Mouse (Mus musculus) cerebellum, adult (tissue): ENCODE data around the gene Lrp1.

Experiments
- ATAC-seq: cut with Nextera tagmentation; 2 replicates; pipeline ENCODE4 v1.9.2; 2017; ENCODE audit warnings: mild to moderate bottlenecking, moderate library complexity, mixed read lengths; ENCODE audit not compliant: insufficient number of reproducible peaks, low FRiP score, low TSS enrichment

Gene Lrp1

DNA sequence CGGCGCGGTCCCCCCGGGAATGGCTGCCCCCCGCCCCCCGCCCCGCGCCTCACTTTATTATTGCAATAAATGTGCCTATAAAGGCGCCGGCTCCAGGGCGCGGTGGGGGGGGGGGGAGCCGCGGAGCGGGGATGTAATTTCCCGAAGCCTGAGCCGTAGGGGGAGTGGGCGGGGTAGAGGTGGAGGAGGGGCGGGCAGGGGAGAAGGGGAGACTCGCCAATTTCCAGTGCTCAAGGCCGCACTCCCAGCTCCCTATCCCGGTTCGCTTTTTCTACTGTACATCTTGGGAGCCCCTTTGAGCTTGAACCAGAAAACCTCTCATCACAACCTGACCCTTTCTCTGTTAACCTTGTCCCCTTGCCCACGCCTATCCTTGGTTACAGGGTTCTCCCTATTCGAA lies 90.0 kb downstream of the Lrp1 start:
- ATAC-seq, result no peak

DNA sequence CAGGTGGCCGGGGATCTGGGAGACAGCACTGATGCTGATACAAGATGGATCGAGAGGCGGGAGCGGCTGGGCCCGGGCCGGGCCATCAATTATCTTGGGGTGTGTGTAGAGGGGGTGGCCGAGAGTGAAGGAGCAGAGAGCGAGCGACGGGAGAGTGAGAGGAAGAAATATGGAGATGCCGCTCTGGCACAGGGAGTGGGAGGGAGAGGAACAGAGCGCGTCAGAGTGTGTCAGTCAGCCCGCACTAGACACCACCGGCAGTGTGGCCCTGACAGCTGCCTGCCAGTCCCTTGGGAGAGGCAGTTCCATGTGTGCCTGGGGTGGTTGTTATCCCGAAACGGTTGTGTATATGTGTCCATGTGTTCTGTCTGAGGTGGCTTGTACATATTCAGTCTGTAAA lies 93.5 kb downstream of the Lrp1 start:
- no peak for ATAC-seq

DNA sequence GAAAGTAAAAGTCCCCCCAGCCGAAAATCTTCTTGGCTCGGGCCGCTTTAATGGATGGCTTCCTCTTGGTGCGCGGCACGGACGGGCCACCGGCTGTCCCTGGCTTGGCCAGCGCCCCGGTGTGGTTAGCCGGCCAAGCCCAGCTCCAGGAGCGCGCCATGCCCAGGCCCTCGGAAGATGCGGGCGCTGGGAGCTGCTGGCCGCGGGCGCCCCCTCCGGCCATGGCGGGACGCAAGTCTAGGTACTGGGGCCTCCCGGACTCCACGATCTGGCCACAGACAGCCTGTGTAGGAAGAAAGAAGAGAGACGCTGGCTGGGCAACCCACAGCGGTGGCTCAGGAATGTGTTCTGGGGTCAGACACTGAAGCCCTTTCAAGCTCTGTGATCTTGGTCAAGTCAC lies 94.3 kb downstream of the Lrp1 start:
- peak; percentile 37; the same call in 1 of the 2 replicates for ATAC-seq

DNA sequence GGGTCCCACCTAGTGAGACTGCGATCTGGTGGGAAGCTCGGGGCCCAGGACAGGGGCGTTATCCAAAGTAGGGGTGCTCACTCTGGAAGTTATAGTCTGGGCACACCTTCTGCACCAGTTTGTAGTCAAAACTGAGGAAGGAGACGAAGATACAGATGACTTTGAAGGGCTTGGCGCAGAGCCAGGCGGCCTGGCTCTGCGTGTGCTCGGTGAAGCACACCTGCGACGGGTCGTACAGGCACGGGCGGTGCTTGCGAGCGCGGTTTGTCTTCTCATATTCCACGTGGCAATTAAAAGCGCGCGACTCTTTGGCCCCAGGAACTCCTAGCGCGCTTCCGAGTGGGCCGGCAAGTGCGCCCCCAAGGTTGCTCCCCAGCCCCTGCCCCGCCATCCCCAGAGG lies 94.9 kb downstream of the Lrp1 start:
- ATAC-seq, result no peak

DNA sequence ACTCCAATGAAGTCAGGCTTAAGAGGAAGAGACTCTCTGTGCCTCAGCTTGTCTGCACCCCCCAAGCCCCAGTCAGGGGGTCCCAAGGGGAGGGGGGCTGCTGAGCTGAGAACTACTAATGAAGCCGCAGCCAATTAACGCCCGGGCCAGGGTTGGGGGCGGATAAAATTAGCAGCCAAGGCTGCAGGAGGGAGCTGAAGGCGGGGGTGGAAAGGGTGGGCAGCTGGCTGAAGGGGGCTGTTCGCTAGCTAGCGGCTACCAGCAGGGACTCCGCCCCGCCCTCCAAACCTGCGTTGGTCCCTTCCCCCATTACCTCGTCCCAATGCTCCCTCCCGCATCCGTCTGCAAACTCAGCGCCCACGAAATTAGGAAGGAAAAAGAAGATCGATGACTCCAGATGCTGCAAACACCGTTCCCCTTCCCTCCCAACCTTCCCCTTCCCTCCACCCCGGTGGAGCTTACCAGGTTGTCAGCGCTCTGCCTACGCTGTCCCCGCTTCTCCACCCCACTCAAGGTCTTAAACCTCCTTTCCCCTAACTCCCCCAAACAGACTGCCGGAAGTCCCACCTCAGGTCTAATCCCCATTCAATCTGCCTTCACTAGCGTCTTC lies 96.2 kb downstream of the Lrp1 start:
- ATAC-seq, result no peak

DNA sequence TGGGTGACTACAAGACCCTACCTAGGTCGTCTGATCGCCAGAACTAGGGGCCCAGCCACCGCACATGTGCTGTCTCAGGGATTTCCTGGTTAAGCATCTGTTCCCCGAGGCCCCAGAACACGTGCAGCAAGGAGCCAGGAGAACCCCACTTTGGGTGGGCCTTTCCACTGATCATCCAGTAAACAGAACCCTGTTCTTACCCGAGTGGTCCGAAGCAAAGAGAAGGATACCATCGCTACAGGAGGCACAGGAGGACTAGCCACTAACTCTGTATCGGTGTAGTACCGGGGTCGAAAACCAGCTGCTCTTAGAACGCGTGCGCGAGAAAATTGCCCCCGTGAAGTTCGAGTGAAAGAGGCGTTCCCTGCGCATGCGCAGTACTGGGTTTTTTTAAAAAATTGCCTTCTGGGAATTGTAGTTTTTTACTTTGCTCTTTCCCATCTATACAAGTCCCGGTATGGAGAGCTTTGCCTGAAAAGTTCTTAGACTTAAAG lies 98.8 kb downstream of the Lrp1 start, which contains the start of gene Shmt2:
Shmt2 (minus strand) TSS at position 357 of the 494 bp plus-strand sequence.
- ATAC-seq, result peak; percentile 40; the same call in 1 of the 2 replicates

DNA sequence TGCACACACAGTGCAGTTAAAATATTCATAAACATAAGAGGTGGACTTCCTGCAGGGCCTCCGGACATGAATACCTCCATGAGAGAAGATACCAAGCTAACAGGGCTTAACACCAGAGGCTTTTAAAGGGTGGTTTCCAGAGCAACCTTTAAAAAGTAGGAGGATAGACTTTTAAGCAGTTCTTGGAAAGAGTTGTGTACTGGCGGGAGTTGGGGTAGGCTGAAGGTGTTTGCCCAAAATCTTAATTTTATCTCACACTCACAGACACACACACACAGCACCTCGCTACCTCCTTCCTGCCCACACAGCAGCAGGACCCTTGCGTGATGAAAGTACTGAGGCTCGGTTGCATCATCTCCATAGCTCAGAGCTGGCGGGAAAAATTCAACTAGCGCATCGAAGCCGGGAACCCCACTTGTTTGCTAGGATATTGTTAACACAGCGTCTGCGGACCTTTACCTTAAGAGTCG lies 99.3 kb downstream of the Lrp1 start:
- ATAC-seq, result no peak

DNA sequence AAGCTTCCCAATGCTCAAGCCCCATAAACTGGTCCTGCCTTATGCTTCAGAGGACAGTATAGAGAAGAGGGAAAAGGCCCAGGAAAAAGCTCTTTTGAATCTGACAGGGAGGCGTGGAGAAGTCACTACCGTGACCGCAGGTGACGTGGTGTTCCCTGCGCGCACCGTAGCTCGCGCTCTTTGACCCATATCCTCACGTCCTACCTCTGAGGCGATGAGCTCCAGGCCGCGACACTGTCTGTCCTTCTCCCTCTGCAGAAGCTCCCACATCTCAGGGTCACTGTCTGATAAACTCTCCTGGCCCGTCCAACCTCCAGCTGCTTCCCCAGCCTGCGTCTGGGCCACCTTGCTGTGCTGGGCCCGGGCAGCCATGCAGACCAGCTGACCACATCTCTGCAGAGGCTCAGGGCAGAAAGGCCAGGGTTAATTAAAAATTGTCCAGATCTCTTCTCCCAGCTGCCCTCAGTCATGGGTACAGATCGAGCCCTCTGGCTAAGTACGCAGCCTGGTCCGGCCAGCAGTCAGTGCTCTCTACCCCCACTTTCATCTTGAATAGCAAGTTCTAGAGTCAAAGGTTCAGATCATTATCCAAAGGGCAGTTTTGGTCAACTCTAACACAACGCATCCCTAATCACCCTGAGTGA lies 100.1 kb downstream of the Lrp1 start:
- no peak for ATAC-seq

DNA sequence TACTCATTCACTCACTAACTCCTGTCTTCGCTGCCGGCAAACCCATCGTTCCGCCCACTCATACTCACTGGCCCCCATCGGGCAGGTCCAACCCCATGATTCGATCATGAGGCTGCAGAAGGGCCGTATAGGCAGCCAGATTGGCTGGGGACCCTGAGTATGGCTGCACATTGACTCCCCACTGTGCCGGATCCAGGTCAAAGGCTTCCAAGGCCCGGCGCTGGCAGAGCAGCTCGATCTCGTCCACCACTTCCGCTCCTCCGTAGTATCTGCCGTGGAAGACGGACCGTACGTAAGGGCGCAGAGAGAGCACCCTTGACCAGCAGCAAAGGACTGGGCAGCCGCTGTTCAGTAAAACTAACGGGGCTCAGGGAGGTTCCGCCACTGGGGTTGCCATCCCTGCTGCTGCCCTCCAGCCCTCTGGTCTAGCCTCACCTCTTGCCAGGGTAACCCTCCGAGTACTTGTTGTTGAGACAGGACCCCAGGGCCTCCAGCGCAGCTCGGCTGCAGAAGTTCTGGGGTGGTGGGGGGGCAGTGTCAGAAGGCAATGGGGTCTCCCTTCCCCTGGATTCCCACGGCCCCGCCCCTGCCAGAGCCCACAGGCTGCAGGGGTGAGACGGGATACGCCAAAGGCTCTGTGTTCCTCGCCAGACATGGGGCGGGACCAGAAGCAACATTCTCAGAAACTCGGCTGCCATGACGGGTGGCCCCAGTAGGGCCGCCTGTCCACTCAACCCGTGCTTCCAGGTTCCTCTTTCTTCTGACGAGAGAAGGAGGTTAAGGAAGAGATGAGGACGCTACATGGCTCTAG lies 100.8 kb downstream of the Lrp1 start:
- ATAC-seq, result no peak

DNA sequence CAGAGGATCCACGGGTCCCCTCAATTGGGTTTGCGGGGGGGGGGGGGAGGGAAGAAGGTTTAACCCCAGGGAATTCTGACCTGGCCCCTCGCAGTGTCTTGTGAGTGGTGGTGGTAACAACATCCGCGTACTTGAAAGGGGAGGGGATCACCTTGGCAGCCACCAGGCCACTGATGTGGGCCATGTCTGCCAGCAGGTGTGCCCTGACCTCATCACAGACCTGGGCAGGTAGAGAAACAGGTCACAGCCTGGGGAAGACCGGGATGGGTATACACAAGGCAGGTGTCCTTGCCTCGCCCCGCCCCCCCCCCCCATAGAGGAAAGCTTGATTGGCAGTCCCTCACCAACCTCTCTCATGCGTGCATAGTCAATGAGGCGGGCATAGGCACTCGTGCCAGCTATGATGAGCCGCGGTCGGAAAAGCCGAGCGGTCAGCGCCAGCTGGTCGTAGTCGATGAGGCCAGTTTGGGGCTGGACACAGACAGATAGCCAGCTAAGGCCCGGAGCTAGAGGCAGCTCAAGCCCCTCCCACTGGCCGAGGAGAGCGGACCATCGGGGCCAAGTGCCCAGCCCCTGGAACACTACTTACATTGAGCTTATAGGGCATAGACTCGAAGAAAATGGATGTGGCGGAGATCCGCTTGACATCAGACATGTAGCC lies 101.8 kb downstream of the Lrp1 start:
- no peak for ATAC-seq

DNA sequence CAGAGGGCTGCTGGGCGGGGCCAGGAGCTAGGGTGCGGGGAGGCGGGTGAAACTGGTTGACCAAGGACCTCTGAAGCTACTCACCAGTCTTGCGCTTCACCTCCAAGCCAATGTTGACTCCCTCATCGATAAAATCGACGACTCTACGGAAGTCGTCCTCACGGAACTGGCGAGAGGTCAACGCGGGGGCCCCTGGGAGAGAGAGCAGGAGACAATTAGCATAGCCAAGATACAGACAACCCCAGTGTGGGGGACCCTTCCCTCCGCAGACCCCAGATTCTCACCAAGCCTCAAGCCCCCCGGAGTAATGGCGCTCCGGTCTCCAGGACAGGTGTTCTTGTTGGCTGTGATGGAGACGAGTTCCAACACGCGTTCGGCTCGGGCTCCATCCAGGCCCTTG lies 103.0 kb downstream of the Lrp1 start:
- no peak for ATAC-seq

DNA sequence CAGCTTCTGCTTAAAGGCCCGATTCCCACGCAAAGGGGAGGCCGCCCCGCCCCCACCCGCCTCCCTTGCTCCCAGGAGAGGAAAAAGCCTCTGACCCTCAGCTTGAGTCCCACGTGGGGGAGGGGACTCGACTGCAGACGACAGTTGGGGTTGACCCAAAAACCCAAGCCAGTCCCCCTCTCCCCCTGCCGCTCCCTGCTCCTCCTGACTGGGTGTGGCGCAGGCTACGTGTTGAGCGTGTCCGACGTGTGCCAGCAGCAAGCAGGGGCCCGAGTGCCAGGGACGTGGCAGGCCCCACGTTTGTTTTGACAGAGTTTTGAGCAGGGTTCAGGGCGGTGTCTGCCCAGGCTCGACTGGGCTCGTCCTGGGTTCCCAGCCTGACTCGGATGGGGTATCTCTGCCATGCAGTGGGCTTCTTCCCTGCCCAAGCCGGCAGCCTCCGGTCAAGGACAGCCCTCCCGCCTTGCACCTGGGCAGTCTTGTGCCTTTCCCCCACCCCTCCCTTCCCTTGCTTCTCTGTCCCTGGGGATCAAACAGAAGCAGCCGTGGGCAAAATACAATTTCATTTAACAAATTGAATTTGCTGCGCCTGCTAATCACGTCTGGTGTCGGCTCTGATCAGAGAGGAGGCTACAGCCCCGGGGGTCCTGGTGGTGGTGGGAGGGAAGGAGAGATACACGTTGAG lies 104.2 kb downstream of the Lrp1 start:
- no peak for ATAC-seq

DNA sequence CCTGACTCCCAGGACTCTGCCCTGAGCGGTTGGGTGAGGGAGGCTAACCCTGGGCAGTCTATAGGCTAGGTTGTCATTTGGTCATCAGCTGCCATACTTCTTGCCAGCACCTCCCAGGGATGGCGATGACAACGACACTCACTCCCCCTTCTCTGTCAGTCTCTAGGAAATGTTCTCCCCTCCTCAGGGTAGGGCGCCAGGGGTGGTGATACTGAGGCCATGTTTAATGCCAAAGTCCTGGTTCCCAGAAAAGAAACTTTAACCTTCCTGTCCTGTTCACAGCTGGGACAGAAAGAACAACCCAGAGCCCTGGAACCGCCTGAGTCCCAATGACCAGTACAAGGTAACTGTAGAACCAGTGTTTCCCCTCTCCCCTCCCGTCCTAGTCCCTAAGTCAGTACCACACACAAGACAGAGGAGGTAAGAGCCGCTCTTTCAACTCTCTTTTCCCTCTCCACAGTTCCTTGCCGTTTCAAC lies 104.9 kb downstream of the Lrp1 start:
- ATAC-seq, result no peak

DNA sequence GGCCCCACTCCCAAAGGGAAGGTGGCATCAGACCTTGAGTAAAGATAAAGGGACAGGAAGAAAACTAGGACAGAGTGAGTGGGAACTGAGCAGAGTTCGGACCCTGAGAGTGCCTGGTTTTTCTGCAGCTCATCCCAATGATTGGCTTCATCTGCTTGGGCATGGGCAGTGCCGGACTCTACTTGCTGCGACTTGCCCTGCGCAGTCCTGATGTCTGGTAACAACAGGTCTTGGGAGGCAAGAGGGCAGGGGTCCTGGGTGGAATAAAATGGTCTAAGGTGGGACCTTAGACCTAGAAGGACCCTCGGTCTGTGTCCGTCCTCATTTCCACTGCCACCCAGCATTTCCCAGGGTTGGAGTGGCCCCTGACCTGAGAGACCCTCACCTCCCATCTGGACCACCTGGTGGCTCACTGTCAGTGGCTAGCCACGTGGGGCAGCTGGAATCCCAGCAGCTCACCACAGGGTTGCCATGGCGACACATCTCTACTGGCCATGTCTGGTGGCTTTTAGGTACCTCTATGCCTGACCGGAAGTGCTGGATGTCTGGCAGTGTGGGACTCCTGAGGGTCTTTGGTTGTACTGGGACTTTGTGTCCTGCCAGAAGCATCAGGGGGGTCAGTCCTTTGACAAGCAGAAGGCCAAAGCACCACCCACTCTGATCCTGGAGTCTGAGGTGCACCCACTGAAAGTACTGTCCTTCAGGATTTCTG lies 105.5 kb downstream of the Lrp1 start:
- no peak for ATAC-seq

DNA sequence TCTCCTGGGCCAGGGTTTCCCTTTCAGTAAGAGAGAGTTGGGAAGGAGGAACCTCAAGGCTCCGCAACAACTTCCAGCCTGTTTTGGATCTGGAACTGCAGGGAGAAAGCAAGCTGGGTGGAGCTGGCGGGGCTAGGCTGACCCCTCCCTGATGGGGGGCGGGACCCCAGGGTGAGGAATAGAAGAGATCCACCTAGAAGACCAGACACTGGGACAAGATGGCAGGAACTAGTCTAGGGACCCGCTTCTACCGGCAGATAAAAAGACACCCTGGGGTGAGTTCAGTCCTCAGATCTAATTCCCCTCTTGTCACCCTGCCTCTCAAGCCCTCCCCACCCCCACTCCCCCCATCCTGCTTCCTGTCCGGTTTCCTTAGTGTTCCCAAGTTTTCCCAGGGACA lies 106.2 kb downstream of the Lrp1 start, which contains the start of gene Ndufa4l2:
Ndufa4l2 (plus strand) TSS at position 204 of the 400 bp plus-strand sequence.
- no peak for ATAC-seq

DNA sequence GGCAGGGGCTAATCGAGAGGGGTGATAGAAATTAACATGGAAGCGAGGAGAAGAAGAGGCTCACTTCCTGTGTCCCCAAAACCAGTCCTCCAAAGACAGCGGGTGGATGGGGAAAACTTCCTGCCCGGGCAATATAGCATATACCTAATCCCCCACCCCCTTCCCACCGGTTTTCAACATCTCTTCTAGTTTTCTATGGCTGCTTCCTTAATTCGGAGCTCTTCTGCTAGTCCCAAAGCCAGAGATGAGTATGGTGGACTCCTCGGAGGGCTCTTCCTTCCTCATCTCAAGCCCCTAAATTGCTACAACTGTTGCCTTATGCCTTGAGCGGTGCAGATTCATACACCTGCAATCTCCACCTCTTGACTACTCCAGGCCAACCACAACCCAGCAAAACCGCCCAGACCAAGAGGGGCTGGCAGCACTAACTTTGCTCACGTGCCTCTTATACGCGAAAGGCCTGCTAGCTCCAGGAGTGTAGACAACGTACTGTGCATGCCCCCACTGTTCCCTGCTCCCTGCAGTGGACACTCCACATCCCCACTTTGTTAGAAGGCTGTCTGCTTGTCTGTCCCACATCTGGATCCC lies 106.7 kb downstream of the Lrp1 start:
- no peak for ATAC-seq

DNA sequence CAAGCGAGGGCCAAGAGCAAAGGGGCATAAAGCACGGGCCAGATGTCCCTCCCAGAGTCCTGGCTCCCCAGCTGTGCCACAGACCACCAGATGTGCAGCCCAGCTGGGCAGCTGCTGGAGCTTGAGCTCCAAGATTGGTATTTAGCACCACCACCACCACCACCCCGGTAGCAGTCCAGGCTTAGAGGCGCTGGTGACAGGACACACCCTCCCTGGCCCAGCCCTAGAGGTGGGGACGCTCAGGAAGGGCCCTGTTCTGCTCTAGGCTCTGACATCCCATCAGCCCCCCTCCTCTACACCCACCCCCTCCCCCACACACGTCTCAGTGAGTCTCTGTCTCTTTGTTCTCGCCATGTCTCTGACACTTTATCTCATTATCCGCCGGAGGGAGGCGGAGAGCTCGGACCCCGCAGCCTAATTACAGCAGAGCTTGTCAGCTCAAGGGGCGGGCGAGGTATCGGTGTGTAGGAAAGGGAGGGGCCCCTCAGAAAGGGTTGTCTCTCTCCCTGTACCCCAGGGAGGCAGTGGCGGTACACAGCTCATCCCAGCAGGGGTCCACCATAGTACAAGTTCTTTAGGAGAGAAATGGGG lies 107.4 kb downstream of the Lrp1 start:
- ATAC-seq, result no peak

DNA sequence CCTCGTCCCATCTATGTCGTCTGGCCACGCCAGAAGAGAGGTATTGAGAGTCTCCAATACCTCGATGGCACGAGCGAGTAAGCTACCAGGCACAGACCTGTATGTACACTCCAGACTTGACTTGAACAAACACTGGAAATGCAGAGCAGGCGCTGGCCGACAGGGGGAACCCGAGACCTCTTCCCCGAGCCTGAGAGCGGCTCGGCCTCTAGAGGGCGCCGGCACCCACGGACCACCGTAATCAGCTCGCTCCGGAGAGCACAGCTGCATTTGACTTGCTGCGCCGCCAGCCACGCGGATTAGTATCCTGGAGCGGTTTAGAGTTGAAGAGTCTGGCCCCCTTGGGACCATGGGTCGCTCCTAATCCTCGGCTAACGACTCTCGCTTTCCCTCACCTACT lies 108.1 kb downstream of the Lrp1 start:
- ATAC-seq, result no peak

DNA sequence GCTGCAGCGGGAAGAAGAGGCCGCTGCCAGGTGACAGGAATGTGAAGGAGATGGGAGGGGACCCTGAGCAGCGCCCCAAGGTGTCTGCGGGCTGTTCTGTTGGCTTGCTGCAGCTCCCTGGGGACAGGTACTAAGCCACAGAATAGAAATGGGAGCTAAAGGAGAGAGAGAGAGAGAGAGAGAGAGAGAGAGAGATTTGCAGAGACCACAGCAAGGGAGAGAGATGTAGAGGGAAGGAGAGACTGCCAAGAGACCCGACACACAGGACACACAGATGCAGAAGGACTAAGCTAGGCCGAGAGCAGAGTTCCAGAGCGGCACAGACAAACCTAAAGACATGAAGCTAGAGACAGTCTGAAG lies 108.7 kb downstream of the Lrp1 start:
- 0 out of 2 replicates have a peak, but pooled peaks have one; percentile 17 for ATAC-seq
